In the genomic region with DNA sequence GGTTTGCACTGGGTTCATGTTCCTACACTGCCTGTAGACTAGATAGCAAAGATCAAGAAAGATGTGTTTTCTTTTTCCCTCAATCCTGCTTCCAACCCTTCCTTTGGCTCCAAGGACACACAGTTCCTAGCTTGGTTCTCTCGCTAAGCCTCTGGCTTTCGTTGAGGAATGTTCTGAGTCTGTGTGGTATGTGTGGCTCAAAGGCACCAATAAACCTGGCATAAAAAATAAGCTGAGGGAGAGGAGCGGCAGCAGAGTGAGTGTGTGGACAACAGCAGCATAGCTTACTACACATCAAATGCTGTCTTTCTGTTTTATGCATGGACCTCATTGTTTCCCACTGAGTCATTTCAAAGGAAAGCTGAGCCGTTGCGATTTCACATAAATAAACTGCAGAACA, we compare ENCODE assay signal across 18 mouse cellular contexts.
A peak's percentile ranks its signal among the peaks of the same experiment; 100 is the strongest.
DNase-seq lines count a peak whose midpoint lies in the region; ATAC-seq and TF ChIP-seq lines count a peak whose summit lies in the region.
"Had no signal": no experiment of that assay in that cellular context is flagged by ENCODE, and none has a peak within 500 bp of the region (broad histone marks: within the 10 kb centered on the region; RNA-seq: fewer than 3 reads in every experiment).

No protein-coding gene starts in this region.

- DNase-seq in frontal cortex, postnatal 36 days (ENCODE audit: low spot score in 2 of 2) = no peak
- DNase-seq in 3134 (ENCODE audit: extremely low read depth, insufficient read length, low spot score) = peak; percentile 13
- peak; percentile 79 for DNase-seq in 3T3-L1 (ENCODE audit: low read depth, low spot score)
- DNase-seq in lung, postnatal 36 days = no peak
- no peak for DNase-seq in ovary, postnatal 14 days (ENCODE audit: low spot score)
- DNase-seq: B cell, adult 2 months; cerebellum, adult 18-20 months; cerebellum, adult 9-10 months; cerebellum, postnatal 14 days; forebrain, postnatal 0 days; gastrocnemius, postnatal 10 days; heart, adult 11 months had no signal

- no peak for TF ChIP-seq CTCF in embryonic fibroblast, embryonic 13.5 days (IDR thresholded peaks at IDR 0.05; ENCODE audit: borderline replicate concordance, insufficient read depth, low read length)

- peak; percentile 20; the same call in 1 of the 2 replicates for ATAC-seq in frontal cortex, adult (ENCODE audit: low TSS enrichment)
- ATAC-seq: forebrain, embryonic 14.5 days; forebrain, postnatal 0 days; intestine, postnatal 0 days had no signal

- no peak overlapping the region for H3K4me3 ChIP-seq in embryonic fibroblast, embryonic 13.5 days (ENCODE audit: insufficient read depth, low read length)
- H3K4me3 ChIP-seq: hindbrain, embryonic 12.5 days; hindbrain, embryonic 15.5 days had no signal

- peaks cover 5% of the 10 kb centered on the region for H3K4me1 ChIP-seq in embryonic fibroblast, embryonic 13.5 days (ENCODE audit: control insufficient read depth, insufficient read depth, low read length)
- H3K4me1 ChIP-seq: hindbrain, embryonic 12.5 days; hindbrain, embryonic 15.5 days had no signal

- H3K27ac ChIP-seq in embryonic fibroblast, embryonic 13.5 days (ENCODE audit: insufficient read depth, low read length) = peak overlapping the region; percentile 53
- H3K27ac ChIP-seq: hindbrain, embryonic 12.5 days; hindbrain, embryonic 15.5 days had no signal

- no peak for TF ChIP-seq POLR2A in embryonic fibroblast, embryonic 13.5 days (IDR thresholded peaks at IDR 0.05; ENCODE audit: low read depth, low read length)

Comparison
In these comparisons a context has a peak if more than half of its experiments do, and no peak if none do; other contexts are left out.
1. DNase-seq: peak in 3134 (single experiment) and 3T3-L1 (single experiment); none in frontal cortex, postnatal 36 days (0 of 2), lung, postnatal 36 days (single experiment) and ovary, postnatal 14 days (single experiment).